Mouse (Mus musculus) frontal cortex, adult (tissue): ENCODE results near the gene Clec4g.
"Not testable (repeated sequence)": the region's sequence is repeated elsewhere in the genome, so short reads cannot be mapped to it uniquely, and the experiment has no call there.

ENCODE experiments used
- ATAC-seq: cut with Nextera tagmentation; 2 replicates; pipeline ENCODE4 v1.9.2; 2017; ENCODE audit warnings: mild to moderate bottlenecking, moderate library complexity, mixed read lengths; ENCODE audit not compliant: low TSS enrichment

Gene Clec4g

DNA sequence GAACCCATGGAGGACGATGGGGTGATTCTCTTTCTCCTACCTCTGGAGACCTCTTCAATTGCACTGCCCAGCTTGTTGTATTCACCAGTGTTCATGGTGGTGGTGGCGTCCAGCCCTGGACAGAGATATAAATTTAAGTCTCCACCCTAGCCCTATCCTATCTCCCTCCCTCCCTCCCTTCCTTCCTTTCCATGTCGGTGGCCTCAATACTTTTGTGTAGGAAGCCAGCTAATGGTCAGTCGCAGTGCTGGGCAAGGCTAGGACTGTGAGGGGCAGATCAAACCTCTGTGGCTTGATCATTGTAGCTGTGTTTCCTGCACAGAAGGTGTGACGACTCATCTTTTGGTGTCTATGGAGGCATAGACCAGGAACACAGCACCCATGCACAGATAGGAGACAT lies at the start of gene Clec4g:
Gene Clec4g (minus strand): TSS at position 101 of the 400 bp plus-strand sequence.
- no peak for ATAC-seq

DNA sequence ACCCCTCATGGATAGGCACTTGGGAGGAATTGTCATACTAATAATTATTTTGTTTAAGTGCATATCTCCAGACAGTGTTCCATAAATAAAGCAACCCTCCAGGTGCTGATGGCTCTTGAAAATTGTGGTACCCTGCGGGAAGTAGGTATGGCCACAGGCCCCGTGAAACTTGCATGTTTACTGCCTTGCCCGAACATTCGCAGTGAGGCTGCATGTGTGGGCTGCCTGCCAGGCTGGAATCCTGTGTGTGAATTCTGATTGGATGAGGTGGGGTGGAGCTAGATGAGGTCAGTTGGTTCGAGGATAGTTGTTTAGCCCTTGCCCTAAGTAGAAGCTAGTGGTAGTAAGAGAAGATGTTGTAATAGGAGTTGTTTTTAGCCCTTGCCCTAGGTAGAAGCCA lies 48.2 kb upstream of the Clec4g start:
- ATAC-seq, result not testable (repeated sequence)

DNA sequence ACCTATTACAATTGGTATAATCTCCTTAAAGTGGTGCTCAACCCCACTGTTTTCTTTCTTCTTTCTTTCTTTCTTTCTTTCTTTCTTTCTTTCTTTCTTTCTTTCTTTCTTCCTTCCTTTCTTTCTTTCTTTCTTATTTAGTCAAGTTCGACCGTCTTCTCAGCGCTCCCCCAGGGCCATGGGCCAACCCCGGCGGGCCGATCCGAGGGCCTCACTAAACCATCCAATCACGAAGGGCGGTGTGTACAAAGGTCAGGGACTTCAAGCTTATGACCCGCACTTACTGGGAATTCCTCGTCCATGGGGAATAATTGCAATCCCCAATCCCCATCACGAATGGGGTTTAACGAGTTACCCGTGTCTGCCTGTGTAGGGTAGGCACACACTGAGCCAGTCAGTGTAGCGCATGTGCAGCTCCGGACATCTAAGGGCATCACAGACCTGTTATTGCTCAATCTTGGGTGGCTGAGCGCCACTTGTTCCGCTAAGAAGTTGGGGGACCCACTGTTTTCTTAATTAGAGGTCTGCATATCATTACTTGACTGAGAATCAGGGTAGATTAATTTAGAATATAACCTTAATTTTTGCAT lies 33.9 kb upstream of the Clec4g start:
- ATAC-seq, result peak; percentile 85

DNA sequence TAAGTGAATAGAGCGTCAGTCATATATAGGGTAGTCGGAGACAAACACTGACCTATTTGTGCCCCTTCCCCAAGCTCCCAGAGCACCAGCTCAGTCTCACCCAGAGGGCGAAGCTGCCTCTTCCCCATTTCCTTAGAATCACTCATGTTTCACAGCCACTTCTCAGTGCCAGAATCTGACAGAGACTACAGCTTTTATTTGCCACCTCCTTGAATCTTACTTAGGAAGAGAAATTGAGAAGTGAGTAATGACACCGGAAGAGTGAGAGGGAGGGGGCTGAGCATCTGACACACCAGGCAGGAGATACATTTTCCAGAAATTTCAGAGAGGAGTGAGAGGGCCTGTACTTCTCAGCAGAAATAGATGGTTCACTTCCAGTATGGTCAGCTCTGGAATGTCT lies 28.3 kb upstream of the Clec4g start, which contains the start of gene Cd209a:
Gene Cd209a (minus strand): TSS at position 224 of the 400 bp plus-strand sequence.
- peak; percentile 83 for ATAC-seq

DNA sequence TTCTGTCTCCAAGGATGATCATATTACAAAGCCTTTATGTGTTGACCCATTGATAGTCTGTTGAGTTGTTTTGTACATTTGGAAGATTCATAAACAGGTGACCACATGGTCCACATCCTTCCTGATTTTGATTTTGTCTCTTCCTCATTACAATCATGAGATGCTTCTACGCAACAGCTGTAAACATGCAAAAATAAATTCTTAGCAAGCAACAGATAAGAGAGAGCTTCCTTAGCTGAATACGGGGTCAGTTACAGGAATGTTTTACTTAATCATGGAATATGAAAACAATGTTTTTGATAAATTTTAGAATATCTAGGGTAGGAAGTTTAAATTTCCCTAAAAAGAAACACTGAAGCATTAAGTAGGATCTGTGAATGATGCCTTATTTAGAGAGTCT lies 16.5 kb upstream of the Clec4g start:
- no peak for ATAC-seq

DNA sequence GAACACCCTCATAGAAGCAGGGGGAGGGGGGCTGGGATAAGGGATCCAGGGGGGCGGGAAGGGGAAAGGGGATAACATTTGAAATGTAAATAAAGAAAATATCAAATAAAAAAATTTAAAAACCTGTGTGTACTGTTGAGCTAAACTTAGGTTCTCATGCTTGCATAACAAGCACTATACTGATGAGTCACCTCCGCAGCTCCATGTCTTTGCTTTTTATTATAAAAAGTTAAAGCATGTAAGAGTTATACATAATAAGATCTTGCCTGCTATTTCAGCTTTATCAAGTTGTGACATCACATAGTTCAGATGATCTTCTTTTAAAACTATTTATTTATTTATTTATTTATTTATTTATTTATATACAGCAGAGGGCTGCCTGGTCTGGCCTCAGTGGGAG lies 15.1 kb upstream of the Clec4g start:
- peak; percentile 77 for ATAC-seq

DNA sequence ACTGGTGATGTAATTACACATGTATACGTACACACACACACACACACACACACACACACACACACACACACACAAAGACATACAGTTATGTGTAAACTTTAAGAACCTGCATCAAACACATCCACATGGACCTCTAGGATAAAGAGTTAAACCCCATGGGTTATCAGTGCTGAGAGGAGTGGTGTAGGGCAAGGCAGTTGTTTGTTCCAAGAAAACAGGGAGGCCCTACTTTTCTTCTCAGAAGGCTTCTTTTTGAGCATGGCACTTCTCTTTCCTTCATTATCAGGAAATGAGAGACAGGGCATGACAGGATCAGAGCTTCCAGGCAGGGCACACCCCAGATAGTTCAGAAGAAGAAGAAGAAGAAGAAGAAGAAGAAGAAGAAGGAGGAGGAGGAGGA lies 13.6 kb upstream of the Clec4g start:
- no peak for ATAC-seq

GRCm38 (mm10) chr8:3721041-3721440 lies 590 bp upstream of the Clec4g start:
- no peak for ATAC-seq

GRCm38 (mm10) chr8:3718559-3718958 lies 1.9 kb downstream of the Clec4g start:
- ATAC-seq, result peak; percentile 91

DNA sequence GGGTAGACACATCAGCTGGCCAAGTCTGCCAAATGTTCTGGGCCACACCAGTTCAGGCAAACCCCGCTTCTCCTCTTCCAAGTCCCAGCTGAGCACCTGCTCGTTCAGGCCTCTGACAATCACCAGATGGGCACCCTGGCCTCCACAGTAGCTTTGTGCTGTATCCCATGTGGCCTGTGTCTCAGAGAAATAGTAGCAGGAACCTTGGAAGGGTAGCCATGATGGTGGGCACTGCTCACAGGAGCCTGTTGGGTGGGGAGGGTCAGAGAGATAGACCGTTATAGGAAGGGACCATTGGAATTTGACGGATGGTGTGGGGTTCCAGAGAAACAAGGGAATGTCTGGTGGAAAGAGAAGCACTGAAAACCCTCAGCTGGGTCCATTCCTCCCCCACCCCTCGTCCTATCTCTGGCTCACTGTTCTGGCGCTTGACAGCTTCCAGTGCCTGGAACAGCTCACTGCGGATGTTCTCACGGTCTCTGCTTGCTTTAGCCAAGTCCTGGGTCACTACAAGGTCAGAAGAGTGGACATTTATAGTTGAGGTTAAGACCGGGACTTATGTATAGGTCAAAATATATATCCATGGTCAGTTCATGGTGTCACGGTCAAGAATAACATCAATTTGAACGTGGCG lies 3.0 kb downstream of the Clec4g start:
- ATAC-seq, result no peak

DNA sequence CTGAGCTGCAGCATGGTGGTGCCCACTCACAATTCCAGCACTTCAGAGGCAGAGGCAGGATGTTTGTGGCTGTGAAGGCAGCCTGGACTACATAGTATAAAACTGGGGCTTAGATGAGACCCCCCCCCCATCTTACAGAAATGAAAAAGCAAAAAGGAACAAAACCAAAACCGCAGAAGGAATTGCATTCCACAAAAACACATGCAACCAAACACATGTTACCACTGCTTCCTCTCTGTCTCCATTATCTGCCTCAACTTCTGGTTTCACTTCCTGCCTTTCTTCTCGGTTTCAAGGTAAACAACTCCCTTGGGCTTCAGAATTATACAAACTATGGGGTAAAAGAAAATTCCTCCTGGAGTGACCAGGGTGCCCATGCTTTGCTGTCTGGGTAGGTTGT lies 8.8 kb downstream of the Clec4g start:
- no peak for ATAC-seq

DNA sequence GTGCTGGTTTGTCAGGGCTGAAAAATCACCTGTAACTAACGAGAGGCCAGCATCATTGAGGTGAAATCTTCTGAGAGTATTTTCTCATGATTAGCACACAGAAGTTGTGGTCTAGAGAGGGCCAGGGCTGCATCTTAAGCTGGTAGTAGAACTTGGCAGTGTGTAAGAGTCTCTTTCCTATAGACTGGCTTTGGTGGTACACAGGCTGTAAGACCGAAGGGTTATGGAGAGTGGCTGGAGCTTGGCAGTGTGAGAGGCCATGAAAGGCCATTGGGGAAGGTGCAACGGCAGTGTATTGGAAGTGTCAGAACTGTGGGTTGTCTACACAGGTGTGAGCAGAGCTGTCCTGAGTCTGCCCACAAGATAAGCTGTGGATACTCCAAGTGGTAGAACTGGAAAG lies 10.1 kb downstream of the Clec4g start:
- no peak for ATAC-seq

GRCm38 (mm10) chr8:3707611-3708010 lies 12.8 kb downstream of the Clec4g start:
- ATAC-seq, result no peak

- ATAC-seq, result no peak; the same call in 1 of the 2 replicates
Observed at GRCm38 (mm10) chr8:3705711-3706110, 14.7 kb downstream of the Clec4g start.

DNA sequence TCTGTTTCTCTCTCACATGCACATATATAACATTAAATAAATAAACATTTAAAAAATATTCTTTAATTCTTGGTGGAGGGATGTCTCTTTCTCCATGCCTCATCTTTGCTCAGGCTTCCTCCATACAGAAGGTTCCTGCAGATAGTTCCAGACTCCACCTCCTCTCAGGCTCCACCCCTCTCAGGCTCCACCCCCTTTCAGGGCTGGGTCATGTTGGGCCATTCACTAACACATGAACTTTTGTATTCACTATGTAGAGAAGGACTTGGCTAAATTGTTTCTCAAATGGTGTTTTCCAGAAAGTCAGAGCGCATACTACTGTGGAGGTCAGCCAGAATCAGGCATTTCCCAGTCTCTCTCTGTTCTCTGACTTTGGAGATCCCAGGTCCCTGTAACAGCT lies 19.0 kb downstream of the Clec4g start:
- no peak for ATAC-seq

- no peak for ATAC-seq
Observed at GRCm38 (mm10) chr8:3694121-3694520, 26.3 kb downstream of the Clec4g start, which contains the start of gene Fcer2a. Gene Fcer2a (minus strand): TSS chr8:3694175.

DNA sequence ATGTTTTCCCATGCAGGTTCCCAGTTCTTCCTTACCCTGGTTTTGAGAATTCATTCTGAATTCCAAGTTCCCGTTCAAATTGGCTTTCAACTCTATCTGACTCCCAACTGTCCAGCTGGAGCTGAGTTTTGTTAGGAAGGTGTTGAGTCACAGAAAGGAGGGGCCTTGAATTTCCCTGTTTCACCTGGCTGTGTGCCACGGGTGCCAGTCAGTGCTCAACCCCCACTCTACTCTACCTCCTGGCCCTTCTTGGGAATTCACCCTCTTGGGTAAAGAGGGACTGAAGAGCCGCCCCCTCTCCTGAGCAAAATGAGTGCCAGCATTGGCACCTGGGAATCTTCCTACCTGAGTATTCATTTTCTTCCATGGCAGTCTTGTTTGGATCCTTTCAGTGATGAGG lies 29.7 kb downstream of the Clec4g start:
- no peak for ATAC-seq

DNA sequence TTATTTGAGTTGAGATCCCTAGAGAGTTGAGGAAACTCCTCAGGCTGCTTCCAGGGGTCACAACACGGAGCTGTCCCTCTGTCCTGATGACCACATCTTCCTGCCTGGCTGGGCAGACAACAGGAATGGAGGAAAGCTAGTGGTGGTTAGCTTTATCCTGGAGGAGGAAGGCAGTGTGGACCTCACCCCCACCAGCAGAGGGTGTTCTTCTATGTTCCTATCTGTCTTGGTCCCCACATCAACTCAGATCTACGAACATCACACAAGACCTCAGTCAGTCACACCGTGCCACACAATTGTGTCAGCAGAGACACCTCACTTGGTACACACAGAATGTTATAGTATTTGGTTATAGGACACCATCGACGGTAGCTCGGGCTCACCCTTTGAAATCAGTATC lies 32.9 kb downstream of the Clec4g start:
- no peak for ATAC-seq

GRCm38 (mm10) chr8:3685422-3685821 lies 35.0 kb downstream of the Clec4g start:
- no peak for ATAC-seq

DNA sequence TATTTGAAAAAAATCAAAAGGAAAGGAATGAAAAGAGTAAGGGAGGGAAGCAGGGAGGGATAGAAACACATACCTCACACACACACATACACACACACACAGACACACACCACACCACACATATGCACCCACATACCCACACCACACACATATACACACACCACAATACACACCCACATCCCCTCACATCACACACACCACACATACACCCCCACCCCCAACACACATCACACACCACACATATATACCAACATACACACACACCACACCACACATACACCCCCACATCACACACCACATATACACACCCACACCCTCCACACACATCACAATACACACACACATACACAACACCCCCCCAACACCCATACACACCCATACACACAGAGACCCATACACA lies 35.9 kb downstream of the Clec4g start:
- no peak for ATAC-seq

GRCm38 (mm10) chr8:3683408-3684176 lies 36.9 kb downstream of the Clec4g start:
- ATAC-seq, result no peak

DNA sequence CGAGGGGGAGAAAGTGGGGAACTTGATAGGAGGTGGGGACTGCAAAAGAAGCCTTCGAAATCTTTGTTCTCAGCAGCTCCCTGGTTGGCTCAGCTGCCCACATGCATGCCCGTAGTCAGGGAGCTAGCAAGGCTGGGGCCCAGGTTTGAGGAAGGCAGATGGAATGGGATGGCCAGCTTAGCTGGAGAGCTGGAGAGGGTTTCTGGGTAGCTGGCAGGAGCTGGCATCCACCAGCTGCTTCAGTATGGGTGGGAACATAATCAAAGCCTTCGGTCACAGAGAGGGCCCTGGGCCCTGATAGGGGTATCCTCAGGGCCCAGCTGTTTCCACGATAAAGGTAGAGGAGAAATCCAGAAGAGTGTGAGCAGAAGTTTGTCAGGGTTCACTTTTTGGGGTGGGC lies 38.0 kb downstream of the Clec4g start:
- ATAC-seq, result no peak

DNA sequence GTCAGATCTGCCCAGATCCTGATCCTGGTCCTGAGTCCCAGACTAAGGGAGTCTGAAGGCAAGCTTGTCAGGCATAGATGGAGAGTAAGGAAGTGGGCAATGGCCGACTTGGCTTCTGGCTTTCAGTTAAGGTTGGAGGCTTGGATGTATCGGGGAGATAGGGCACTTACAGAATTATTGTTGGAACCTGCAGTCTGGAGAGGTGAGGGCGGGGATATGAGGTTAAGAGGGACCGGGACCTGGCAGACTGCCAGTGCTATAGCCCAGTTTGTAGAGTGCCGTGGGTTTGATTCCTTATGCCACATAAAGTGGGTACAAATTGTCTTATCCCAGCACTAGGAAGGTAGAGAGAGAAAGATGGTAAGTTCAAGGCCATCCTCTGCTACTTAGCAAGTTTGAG lies 40.8 kb downstream of the Clec4g start:
- no peak for ATAC-seq
